In genomic region chr17:30241720-30242322, GRCm38 (mm10) we compare ENCODE assay signal across 14 mouse cellular contexts.
DNase-seq lines count a peak whose midpoint lies in the region; ATAC-seq lines count a peak whose summit lies in the region.
"Had no signal": no experiment of that assay in that cellular context is flagged by ENCODE, and none has a peak within 500 bp of the region (broad histone marks: within the 10 kb centered on the region; RNA-seq: fewer than 3 reads in every experiment).

No protein-coding gene starts in this region.

- no peak for DNase-seq in hindbrain, embryonic 10.5 days (ENCODE audit: low spot score)
- no peak for DNase-seq in hindbrain, embryonic 11.5 days (ENCODE audit: low spot score)
- peak; percentile 42 for DNase-seq in NIH3T3 (ENCODE audit: low read depth)
- peak; percentile 20 for DNase-seq in brain, embryonic 18.5 days (ENCODE audit: low read depth, low spot score)
- no peak for DNase-seq in urinary bladder, postnatal 25 days (ENCODE audit: low spot score)
- no peak for DNase-seq in thymus, postnatal 25 days
- DNase-seq: adrenal gland, adult 2 months; embryo, embryonic 11 days; heart, adult 18-20 months; heart, postnatal 36 days; kidney, adult 18-20 months had no signal

- H3K9me3 ChIP-seq in hindbrain, embryonic 10.5 days = no peaks in the 10 kb centered on the region
- H3K9me3 ChIP-seq in hindbrain, embryonic 11.5 days (ENCODE audit: control insufficient read depth, low read length) = no peaks in the 10 kb centered on the region
- H3K9me3 ChIP-seq in hindbrain, embryonic 15.5 days = no peaks in the 10 kb centered on the region

- H3K4me1 ChIP-seq in hindbrain, embryonic 10.5 days (replicated peaks) = peaks cover 56% of the 10 kb centered on the region
- 0 out of 2 replicates have a peak, but pooled peaks cover 4% of the 10 kb centered on the region for H3K4me1 ChIP-seq in hindbrain, embryonic 11.5 days (replicated peaks; ENCODE audit: control insufficient read depth, insufficient read depth, low read length)
- H3K4me1 ChIP-seq in hindbrain, embryonic 15.5 days (replicated peaks) = peaks cover 72% of the 10 kb centered on the region

- no peak for ATAC-seq in hindbrain, embryonic 11.5 days (ENCODE audit: low FRiP score)
- peak; percentile 55; the same call in 1 of the 2 replicates for ATAC-seq in hindbrain, embryonic 15.5 days (ENCODE audit: low FRiP score, low read depth)
- ATAC-seq: Patski had no signal

- H3K4me3 ChIP-seq in hindbrain, embryonic 10.5 days = no peak overlapping the region
- H3K4me3 ChIP-seq in hindbrain, embryonic 11.5 days (ENCODE audit: low read depth, low read length) = no peak overlapping the region
- no peak overlapping the region for H3K4me3 ChIP-seq in hindbrain, embryonic 15.5 days
- H3K4me3 ChIP-seq: left cerebral cortex, adult 2 months had no signal

- 76% methylated on average over 17 of the region's 17 CpGs for WGBS in hindbrain, embryonic 10.5 days
- WGBS in hindbrain, embryonic 11.5 days = 73% methylated on average over 17 of the region's 17 CpGs
- 29% methylated on average over 17 of the region's 17 CpGs for WGBS in hindbrain, embryonic 15.5 days

- no peak overlapping the region for H3K9ac ChIP-seq in hindbrain, embryonic 11.5 days (ENCODE audit: low read depth, low read length)
- H3K9ac ChIP-seq in hindbrain, embryonic 15.5 days = no peak overlapping the region

- no peaks in the 10 kb centered on the region for H3K27me3 ChIP-seq in hindbrain, embryonic 10.5 days (ENCODE audit: insufficient read depth, poor library complexity, severe bottlenecking)
- H3K27me3 ChIP-seq in hindbrain, embryonic 11.5 days (ENCODE audit: control insufficient read depth, insufficient read depth, low read length) = no peaks in the 10 kb centered on the region
- no peaks in the 10 kb centered on the region for H3K27me3 ChIP-seq in hindbrain, embryonic 15.5 days
- H3K27me3 ChIP-seq: Patski had no signal

- no peaks in the 10 kb centered on the region for H3K36me3 ChIP-seq in hindbrain, embryonic 10.5 days
- no peaks in the 10 kb centered on the region for H3K36me3 ChIP-seq in hindbrain, embryonic 11.5 days (ENCODE audit: control insufficient read depth, insufficient read depth, low read length)
- H3K36me3 ChIP-seq in hindbrain, embryonic 15.5 days = no peaks in the 10 kb centered on the region

- H3K4me2 ChIP-seq in hindbrain, embryonic 11.5 days (replicated peaks; ENCODE audit: low read depth, low read length) = no peak overlapping the region
- no peak overlapping the region for H3K4me2 ChIP-seq in hindbrain, embryonic 15.5 days

- peak overlapping the region; percentile 60 for H3K27ac ChIP-seq in hindbrain, embryonic 10.5 days
- no peak overlapping the region for H3K27ac ChIP-seq in hindbrain, embryonic 11.5 days (ENCODE audit: low read depth, low read length)
- peak overlapping the region; percentile 34; the same call in 1 of the 2 replicates for H3K27ac ChIP-seq in hindbrain, embryonic 15.5 days (replicated peaks)
- H3K27ac ChIP-seq: left cerebral cortex, adult 2 months had no signal

Comparison
In these comparisons a context has a peak if more than half of its experiments do, and no peak if none do; other contexts are left out.
1. DNase-seq: peak in NIH3T3 (single experiment) and brain, embryonic 18.5 days (single experiment); none in hindbrain, embryonic 10.5 days (single experiment), hindbrain, embryonic 11.5 days (single experiment), urinary bladder, postnatal 25 days (single experiment) and thymus, postnatal 25 days (single experiment).